Comparison of ENCODE assay signal across 8 mouse cellular contexts in the genomic region with DNA sequence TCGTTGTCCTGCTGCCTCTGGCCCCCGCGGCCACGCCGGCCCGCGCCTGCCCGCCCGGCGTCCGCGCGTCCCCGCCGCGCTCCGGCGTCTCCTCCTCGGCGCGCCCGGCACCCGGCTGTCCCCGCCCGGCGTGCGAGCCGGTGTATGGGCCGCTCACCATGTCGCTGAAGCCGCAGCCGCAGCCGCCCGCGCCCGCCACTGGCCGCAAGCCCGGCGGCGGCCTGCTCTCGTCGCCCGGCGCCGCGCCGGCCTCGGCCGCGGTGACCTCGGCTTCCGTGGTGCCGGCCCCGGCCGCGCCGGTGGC. TPM values are rescaled to one million over a fixed set of nuclear protein-coding genes. Genes with fewer than 3 reads are reported as not detected.
DNase-seq lines count a peak whose midpoint lies in the region; ATAC-seq lines count a peak whose summit lies in the region.

No protein-coding gene starts in this region.

- 2% methylated on average over 18 of the region's 57 CpGs for WGBS in forebrain, embryonic 14.5 days
- under 1% methylated on average over 56 of the region's 57 CpGs for WGBS in liver, embryonic 15.5 days (ENCODE audit: insufficient replicate concordance)

- H3K4me3 ChIP-seq in forebrain, embryonic 14.5 days (ENCODE audit: low read depth, low read length) = peak overlapping the region; percentile 80
- H3K4me3 ChIP-seq in liver, embryonic 15.5 days (replicated peaks) = peak overlapping the region; percentile 97

- H3K4me1 ChIP-seq in forebrain, embryonic 14.5 days (ENCODE audit: control insufficient read depth, insufficient read depth, low read length) = peaks cover 22% of the 10 kb centered on the region
- H3K4me1 ChIP-seq in liver, embryonic 15.5 days (replicated peaks) = peaks cover 57% of the 10 kb centered on the region

- H3K36me3 ChIP-seq in forebrain, embryonic 14.5 days (ENCODE audit: control insufficient read depth, insufficient read depth, low read length) = no peaks in the 10 kb centered on the region
- H3K36me3 ChIP-seq in liver, embryonic 15.5 days (replicated peaks) = no peaks in the 10 kb centered on the region

- no peak for DNase-seq in frontal cortex, postnatal 25 days (ENCODE audit: low spot score in 2 of 2)
- no peak for DNase-seq in forebrain, embryonic 14.5 days (ENCODE audit: low spot score)
- DNase-seq in frontal cortex, postnatal 10 days (ENCODE audit: low spot score in 2 of 2) = no peak
- no peak for DNase-seq in right cerebral cortex, postnatal 36 days (ENCODE audit: low spot score in 2 of 2)
- DNase-seq in adipocyte (ENCODE audit: low spot score) = no peak

- no peaks in the 10 kb centered on the region for H3K27me3 ChIP-seq in forebrain, embryonic 14.5 days (replicated peaks; ENCODE audit: control insufficient read depth, insufficient read depth, low read length)
- no peaks in the 10 kb centered on the region for H3K27me3 ChIP-seq in liver, embryonic 15.5 days

- peak overlapping the region; percentile 97 for H3K27ac ChIP-seq in forebrain, embryonic 14.5 days (ENCODE audit: low read depth, low read length)
- H3K27ac ChIP-seq in liver, embryonic 15.5 days (replicated peaks) = peak overlapping the region; percentile 93

- ATAC-seq in frontal cortex, adult (ENCODE audit: low TSS enrichment) = peak; percentile 66; the same call in 1 of the 2 replicates
- peak; percentile 44 for ATAC-seq in CD4-positive, CD25-positive, alpha-beta regulatory T cell, adult 4 months
- ATAC-seq in forebrain, embryonic 14.5 days = peak; percentile 53
- peak; percentile 69 for ATAC-seq in liver, embryonic 15.5 days (ENCODE audit: insufficient read depth)

- H3K9me3 ChIP-seq in forebrain, embryonic 14.5 days (replicated peaks; ENCODE audit: control insufficient read depth, low read length) = no peaks in the 10 kb centered on the region
- no peaks in the 10 kb centered on the region for H3K9me3 ChIP-seq in liver, embryonic 15.5 days (replicated peaks)

- peak overlapping the region; percentile 84 for H3K4me2 ChIP-seq in forebrain, embryonic 14.5 days (ENCODE audit: low read length)
- peak overlapping the region; percentile 99 for H3K4me2 ChIP-seq in liver, embryonic 15.5 days

- H3K9ac ChIP-seq in forebrain, embryonic 14.5 days (ENCODE audit: low read length) = peak overlapping the region; percentile 95
- H3K9ac ChIP-seq in liver, embryonic 15.5 days = peak overlapping the region; percentile 98

RNA-seq across cellular contexts. Expression of a gene that starts 0.7 kb away (rescaled TPM):
- polyA plus RNA-seq in CD4-positive, CD25-positive, alpha-beta regulatory T cell, adult 4 months (2017; shearing (Covaris generic)) = 10 to 100 TPM; 27.0 to 41.6 TPM
- 43.5 and 49.5 TPM in 2 replicates for polyA plus RNA-seq in forebrain, embryonic 14.5 days (2014; fragmentation: Nextera tagmentation; extraction: Ambion mirVana)
- polyA plus RNA-seq in liver, embryonic 15.5 days (2015; fragmentation: Nextera tagmentation; extraction: Ambion mirVana) = 20.4 and 23.0 TPM in 2 replicates

RNA-seq across cellular contexts. Expression of a gene that starts 51.5 kb away (rescaled TPM):
- polyA plus RNA-seq in CD4-positive, CD25-positive, alpha-beta regulatory T cell, adult 4 months (2017; shearing (Covaris generic)) = 10 to 100 TPM in 1 of 2 experiments, 1 to 10 TPM in 1; 8.0 to 13.6 TPM
- polyA plus RNA-seq in forebrain, embryonic 14.5 days (2014; fragmentation: Nextera tagmentation; extraction: Ambion mirVana) = 36.8 and 43.5 TPM in 2 replicates
- 22.1 and 27.5 TPM in 2 replicates for polyA plus RNA-seq in liver, embryonic 15.5 days (2015; fragmentation: Nextera tagmentation; extraction: Ambion mirVana)

RNA-seq across cellular contexts. Expression of a gene that starts 51.6 kb away (rescaled TPM):
- 1 to 10 TPM; 6.2 to 7.0 TPM for polyA plus RNA-seq in CD4-positive, CD25-positive, alpha-beta regulatory T cell, adult 4 months (2017; shearing (Covaris generic))
- 0.84 and 1.1 TPM in 2 replicates for polyA plus RNA-seq in forebrain, embryonic 14.5 days (2014; fragmentation: Nextera tagmentation; extraction: Ambion mirVana)
- 3.2 and 4.0 TPM in 2 replicates for polyA plus RNA-seq in liver, embryonic 15.5 days (2015; fragmentation: Nextera tagmentation; extraction: Ambion mirVana)
